In genomic region chr2:180273394-180274244, GRCm38 (mm10) we compare ENCODE assay signal across 7 mouse cellular contexts. TPM values are rescaled to one million over a fixed set of nuclear protein-coding genes. Genes with fewer than 3 reads are reported as not detected.
A peak's percentile ranks its signal among the peaks of the same experiment; 100 is the strongest.
DNase-seq lines count a peak whose midpoint lies in the region; ATAC-seq lines count a peak whose summit lies in the region.

TSS of gene Cables2 (minus strand) at chr2:180273496.

- no peaks in the 10 kb centered on the region for H3K9me3 ChIP-seq in embryonic facial prominence, embryonic 12.5 days
- no peaks in the 10 kb centered on the region for H3K9me3 ChIP-seq in limb, embryonic 11.5 days (ENCODE audit: control insufficient read depth, low read length)
- no peaks in the 10 kb centered on the region for H3K9me3 ChIP-seq in midbrain, embryonic 14.5 days (ENCODE audit: control insufficient read depth, low read length)

- H3K9ac ChIP-seq in embryonic facial prominence, embryonic 12.5 days = peak within 1 kb of the TSS; percentile 96
- H3K9ac ChIP-seq in limb, embryonic 11.5 days (ENCODE audit: low read length) = peak within 1 kb of the TSS; percentile 92
- H3K9ac ChIP-seq in midbrain, embryonic 14.5 days (replicated peaks; ENCODE audit: low read length) = peak within 1 kb of the TSS; percentile 90

- DNase-seq in adrenal gland, postnatal 25 days = peak; percentile 93
- peak; percentile 100 for DNase-seq in heart, adult 11 months
- peak; percentile 92 for DNase-seq in kidney, adult 18-20 months
- peak; percentile 95 for DNase-seq in limb, embryonic 11.5 days (ENCODE audit: low spot score)
- peak; percentile 98 for DNase-seq in midbrain, embryonic 14.5 days
- DNase-seq in spleen, adult 18-20 months = peak; percentile 83 to 88

- peak within 1 kb of the TSS; percentile 93 for H3K4me2 ChIP-seq in embryonic facial prominence, embryonic 12.5 days (replicated peaks)
- peak within 1 kb of the TSS; percentile 93 for H3K4me2 ChIP-seq in limb, embryonic 11.5 days (ENCODE audit: low read depth, severe bottlenecking)
- H3K4me2 ChIP-seq in midbrain, embryonic 14.5 days (ENCODE audit: low read length) = peak within 1 kb of the TSS; percentile 65

- H3K27ac ChIP-seq in embryonic facial prominence, embryonic 12.5 days = peak within 1 kb of the TSS; percentile 72; the same call in 1 of the 2 replicates
- peak within 1 kb of the TSS; percentile 47; the same call in 1 of the 2 replicates for H3K27ac ChIP-seq in limb, embryonic 11.5 days (replicated peaks; ENCODE audit: low read depth, low read length)
- peak within 1 kb of the TSS; percentile 74 for H3K27ac ChIP-seq in midbrain, embryonic 14.5 days (replicated peaks; ENCODE audit: low read depth, low read length)

- H3K27me3 ChIP-seq in embryonic facial prominence, embryonic 12.5 days = 0 out of 2 replicates have a peak, but pooled peaks cover 2% of the 10 kb centered on the region
- H3K27me3 ChIP-seq in limb, embryonic 11.5 days (ENCODE audit: control insufficient read depth, insufficient read depth, low read length) = no peaks in the 10 kb centered on the region
- H3K27me3 ChIP-seq in midbrain, embryonic 14.5 days (ENCODE audit: control insufficient read depth, insufficient read depth, low read length) = no peaks in the 10 kb centered on the region

- H3K4me1 ChIP-seq in embryonic facial prominence, embryonic 12.5 days = peaks cover 22% of the 10 kb centered on the region
- H3K4me1 ChIP-seq in limb, embryonic 11.5 days (ENCODE audit: control insufficient read depth, insufficient read depth, low read length) = peaks cover 12% of the 10 kb centered on the region
- peaks cover 17% of the 10 kb centered on the region for H3K4me1 ChIP-seq in midbrain, embryonic 14.5 days (ENCODE audit: control insufficient read depth, insufficient read depth, low read length)

- ATAC-seq in embryonic facial prominence, embryonic 12.5 days (ENCODE audit: insufficient number of reproducible peaks, insufficient read depth, low FRiP score, low TSS enrichment) = peak; percentile 91
- ATAC-seq in limb, embryonic 11.5 days (ENCODE audit: insufficient number of reproducible peaks, low FRiP score, low TSS enrichment, low read depth) = peak; percentile 88
- ATAC-seq in midbrain, embryonic 14.5 days (ENCODE audit: low FRiP score, low TSS enrichment) = peak; percentile 96

- H3K4me3 ChIP-seq in embryonic facial prominence, embryonic 12.5 days = peak within 1 kb of the TSS; percentile 94
- H3K4me3 ChIP-seq in limb, embryonic 11.5 days (ENCODE audit: low read depth, low read length) = peak within 1 kb of the TSS; percentile 73
- H3K4me3 ChIP-seq in midbrain, embryonic 14.5 days (replicated peaks; ENCODE audit: low read depth, low read length) = peak within 1 kb of the TSS; percentile 81

- WGBS in embryonic facial prominence, embryonic 12.5 days = 8% methylated on average over 56 of the region's 68 CpGs
- 10% methylated on average over 45 of the region's 68 CpGs for WGBS in limb, embryonic 11.5 days
- 7% methylated on average over 61 of the region's 68 CpGs for WGBS in midbrain, embryonic 14.5 days

- H3K36me3 ChIP-seq in embryonic facial prominence, embryonic 12.5 days = peaks cover 8% of the 10 kb centered on the region; the same call in 1 of the 2 replicates
- H3K36me3 ChIP-seq in limb, embryonic 11.5 days (ENCODE audit: control insufficient read depth, insufficient read depth, low read length) = peaks cover 2% of the 10 kb centered on the region; the same call in 1 of the 2 replicates
- H3K36me3 ChIP-seq in midbrain, embryonic 14.5 days (ENCODE audit: control insufficient read depth, insufficient read depth, low read length) = peaks cover 12% of the 10 kb centered on the region

RNA-seq across cellular contexts. Expression of gene Cables2, which starts in this region (rescaled TPM):
- 16.1 and 19.6 TPM in 2 replicates for total RNA-seq in adrenal gland, postnatal 25 days (2021)
- polyA plus RNA-seq in embryonic facial prominence, embryonic 12.5 days (2016; fragmentation: Nextera tagmentation; extraction: Ambion mirVana) = 21.2 and 23.5 TPM in 2 replicates
- 15.8 and 18.0 TPM in 2 replicates for polyA plus RNA-seq in limb, embryonic 11.5 days (2014; fragmentation: Nextera tagmentation; extraction: Ambion mirVana)
- 32.0 and 37.5 TPM in 2 replicates for polyA plus RNA-seq in midbrain, embryonic 14.5 days (2014; fragmentation: Nextera tagmentation; extraction: Ambion mirVana)

Comparison
In these comparisons a context has a peak if more than half of its experiments do, and no peak if none do; other contexts are left out.
1. Peak in every context shown above with its lines: DNase-seq, ATAC-seq, H3K4me3 ChIP-seq and H3K27ac ChIP-seq.